Mouse (Mus musculus): ENCODE data around the gene Pabpn1l.

DNA sequence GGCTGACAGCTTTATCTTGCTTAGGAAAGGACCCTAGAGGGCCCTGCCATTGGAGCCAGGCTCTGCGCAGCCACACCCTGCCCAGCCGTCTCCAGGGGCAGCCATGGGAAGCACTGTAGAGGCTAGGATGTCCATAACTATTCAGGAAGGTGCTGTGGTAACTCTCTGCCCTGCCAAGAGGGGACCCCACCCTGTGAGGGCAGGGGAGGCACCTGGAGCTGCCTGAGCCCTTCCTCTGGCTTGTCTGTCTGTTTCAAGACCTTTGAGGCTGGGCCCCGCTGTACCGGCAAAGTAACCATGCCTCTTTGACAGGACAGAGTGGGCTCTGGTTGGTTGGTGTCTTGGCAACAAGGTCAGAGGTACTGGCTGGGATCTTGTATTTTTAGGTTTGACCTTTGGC is 18.3 kb upstream of the Pabpn1l start:
- TF ChIP-seq CTCF (IDR thresholded peaks at IDR 0.05; ENCODE audit: low read depth, low read length) (no peak), GATA1 (IDR thresholded peaks at IDR 0.05; ENCODE audit: borderline replicate concordance, low read length) (no peak)
